Mouse (Mus musculus) brown adipose tissue, adult 24 weeks (tissue): ENCODE results near the gene Ifi27l2a. TPM values are rescaled to one million over a fixed set of nuclear protein-coding genes. Genes with fewer than 3 reads are reported as not detected.

Source experiments
- H3K27ac ChIP-seq: fragments of 200-500 bp; replicated peaks from 2 replicates; pipeline ENCODE4 v1.5.1; 2012; ENCODE audit warnings: low read depth, mild to moderate bottlenecking, low read length
- H3K4me1 ChIP-seq: fragments of 200-500 bp; 2 replicates; pipeline ENCODE4 v1.6.1; 2012; ENCODE audit warnings: low read length, mixed read lengths; ENCODE audit not compliant: control insufficient read depth, insufficient read depth, insufficient read length
- H3K4me3 ChIP-seq: fragments of 200-500 bp; 2 replicates; pipeline ENCODE4 v1.5.1; 2012; ENCODE audit warnings: low read depth, mild to moderate bottlenecking, low read length, moderate library complexity; ENCODE audit not compliant: insufficient read depth
- polyA plus RNA-seq: library from polyadenylated mRNA; stranded (reverse); fragments of >200 nt; gene quantifications from 2 replicates; pipeline ENCODE4 v1.2.4, GENCODE M21; 2012; ENCODE audit not compliant: missing spikeins, insufficient read depth, insufficient read length

The Ifi27l2a gene
- polyA plus RNA-seq, 1 experiment: 1,113 TPM

DNA sequence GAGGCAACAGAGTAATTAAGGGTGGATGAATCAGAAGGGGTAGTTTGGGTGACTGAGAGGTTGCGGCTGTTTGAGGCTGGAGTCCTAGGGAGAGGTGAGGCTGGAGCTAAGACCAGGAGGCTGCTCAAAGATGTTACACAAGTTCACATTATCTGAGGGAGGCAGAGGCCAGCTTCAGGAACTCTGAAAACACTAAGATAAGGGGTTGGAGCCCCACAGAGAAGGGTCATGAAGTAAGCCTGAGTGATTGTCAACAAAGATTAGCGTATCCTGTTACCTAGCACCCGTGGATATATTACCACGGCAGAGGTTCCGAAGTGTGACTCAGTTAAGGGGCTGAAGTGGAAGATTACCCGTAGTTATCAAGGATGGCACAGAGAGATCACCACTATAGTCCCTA, 50.0 kb downstream of the Ifi27l2a start:
- Histone ChIP-seq H3K4me3 (no peak overlapping the region), H3K4me1 (peaks cover 4% of the 10 kb centered on the region; the same call in 1 of the 2 replicates), H3K27ac (no peak overlapping the region)

Other genes with a start within 250 kb of the Ifi27l2a start
- gene Prima1, start 201.5 kb downstream of the Ifi27l2a start, polyA plus RNA-seq: not detected in 2 replicates
- gene Fam181a, start 132.7 kb downstream of the Ifi27l2a start, polyA plus RNA-seq: not detected in 2 replicates
- 2.5 and 7.8 TPM in 2 replicates for gene Asb2, start 87.7 kb downstream of the Ifi27l2a start, polyA plus RNA-seq
- 0.75 and 2.2 TPM in 2 replicates for gene Otub2, start 55.0 kb downstream of the Ifi27l2a start, polyA plus RNA-seq
- gene 9330161L09Rik, start 35.9 kb downstream of the Ifi27l2a start, polyA plus RNA-seq: 1.2 TPM in 1 of 2 replicates, not detected in the other
- gene Ddx24, start 17.9 kb downstream of the Ifi27l2a start, polyA plus RNA-seq: 47.9 and 50.2 TPM in 2 replicates
- gene Ifi27, start 9.5 kb downstream of the Ifi27l2a start, polyA plus RNA-seq: 2,121 and 2,899 TPM in 2 replicates
- not detected in 2 replicates for gene Ifi27l2b, start 13.5 kb upstream of the Ifi27l2a start, polyA plus RNA-seq
- 1.0 and 3.8 TPM in 2 replicates for gene Ppp4r4, start 88.6 kb upstream of the Ifi27l2a start, polyA plus RNA-seq
- gene Serpina10, start 187.8 kb upstream of the Ifi27l2a start, polyA plus RNA-seq: not detected in 2 replicates
- not detected in 2 replicates for gene Serpina6, start 213.5 kb upstream of the Ifi27l2a start, polyA plus RNA-seq
- not detected in 2 replicates for gene Serpina16, start 232.5 kb upstream of the Ifi27l2a start, polyA plus RNA-seq